Mouse (Mus musculus) lung, embryonic 14.5 days (tissue): ENCODE results near the gene Tlr12. TPM values are rescaled to one million over a fixed set of nuclear protein-coding genes. Genes with fewer than 3 reads are reported as not detected.

Experiments
- ATAC-seq: fragments of 200-750 bp; cut with Nextera tagmentation; 2 replicates; pipeline ENCODE4 v1.8.0; 2017; ENCODE audit warnings: mild to moderate bottlenecking, moderate TSS enrichment, moderate library complexity; ENCODE audit not compliant: insufficient read depth
- DNase-seq: peaks from one replicate; pipeline ENCODE4 v3.0.0-alpha.2; 2015
- H3K27ac ChIP-seq: fragments of 300-500 bp; sonication (generic); 2 replicates; pipeline ENCODE4 v1.5.1; 2014; ENCODE audit warnings: low read depth, mild to moderate bottlenecking, moderate library complexity
- H3K27me3 ChIP-seq: fragments of 300-500 bp; sonication (generic); 2 replicates; pipeline ENCODE4 v1.6.1; 2014; ENCODE audit warnings: low read length, control low read depth; ENCODE audit not compliant: insufficient read depth
- H3K36me3 ChIP-seq: fragments of 300-500 bp; sonication (generic); 2 replicates; pipeline ENCODE4 v1.6.1; 2014; ENCODE audit warnings: control low read depth; ENCODE audit not compliant: insufficient read depth
- H3K4me1 ChIP-seq: fragments of 300-500 bp; sonication (generic); 2 replicates; pipeline ENCODE4 v1.6.1; 2014; ENCODE audit warnings: antibody characterized with exemption, control low read depth; ENCODE audit not compliant: insufficient read depth
- H3K4me2 ChIP-seq: fragments of 300-500 bp; sonication (generic); 2 replicates; pipeline ENCODE4 v1.6.1; 2014; ENCODE audit warnings: mild to moderate bottlenecking
- H3K4me3 ChIP-seq: fragments of 300-500 bp; sonication (generic); 2 replicates; pipeline ENCODE4 v1.5.1; 2014; ENCODE audit warnings: low read depth, low read length
- H3K9ac ChIP-seq: fragments of 300-500 bp; sonication (generic); 2 replicates; pipeline ENCODE4 v1.6.1; 2014
- H3K9me3 ChIP-seq: fragments of 300-500 bp; sonication (generic); 2 replicates; pipeline ENCODE4 v1.6.1; 2016; ENCODE audit warnings: low read depth, low read length, control low read depth
- CTCF ChIP-seq: IDR thresholded peaks from 2 replicates; pipeline ENCODE4 v1.5.1; 2016; ENCODE audit warnings: antibody characterized with exemption, low read depth
- WGBS: fragments of 180-500 bp; shearing (Covaris S2); extraction: QIAGEN DNeasy Blood & Tissue Kit; methylation state at CpG from one replicate; pipeline ENCODE4 v1.1.7; 2014; 5-methylcytosine and 5-hydroxymethylcytosine counted together
- polyA plus RNA-seq: library from polyadenylated mRNA; unstranded; fragments of >200 nt; fragmentation: Nextera tagmentation; extraction: Ambion mirVana; gene quantifications from 2 replicates; pipeline ENCODE4 v1.2.1, GENCODE M21; 2014

The Tlr12 gene
- polyA plus RNA-seq, 1 experiment from 2014 or later, result 0.30 TPM

DNA sequence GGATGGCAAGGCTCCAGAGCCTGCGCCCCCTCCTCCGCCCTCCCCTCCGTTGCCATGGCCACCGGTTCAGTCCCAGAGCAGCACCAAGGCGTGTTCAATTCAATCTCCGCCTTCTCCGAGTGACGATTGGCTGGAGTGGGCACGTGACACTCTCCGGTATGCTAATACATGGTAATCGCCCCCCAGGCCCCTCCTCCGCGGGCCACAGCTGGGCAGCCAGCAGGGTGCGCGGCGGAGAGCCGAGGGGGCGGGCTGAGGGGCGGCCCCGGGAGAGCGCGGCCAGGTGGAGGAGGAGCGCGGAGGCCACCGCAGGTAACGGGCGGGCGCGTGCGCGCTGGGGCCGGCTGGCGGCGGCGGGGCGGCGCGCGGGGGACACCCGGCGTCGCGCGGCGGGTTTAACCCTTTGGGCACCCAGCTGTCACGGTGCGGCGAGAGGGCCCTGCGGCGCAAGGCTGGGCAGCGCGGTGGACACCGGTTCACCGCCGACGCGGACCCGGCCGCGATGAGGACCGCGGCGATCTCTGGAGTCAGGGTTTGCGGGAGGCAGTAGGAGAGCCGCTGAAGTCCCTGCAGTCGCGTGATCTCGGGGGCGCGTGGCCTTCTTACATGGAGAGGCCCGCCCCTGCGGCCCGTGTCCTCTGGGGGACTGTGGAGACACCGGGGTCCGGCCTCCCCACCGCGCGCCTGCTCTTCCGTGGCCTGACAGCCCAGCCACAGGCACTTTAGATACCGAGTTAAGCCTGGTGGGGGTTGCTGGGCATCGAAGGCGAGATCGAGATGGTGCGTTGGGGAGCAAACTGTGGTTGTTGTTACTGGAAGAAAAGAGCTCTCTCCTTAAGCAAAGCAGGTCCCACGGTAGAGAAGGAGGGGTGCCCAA, 36.3 kb upstream of the Tlr12 start, which contains the start of gene Phc2:
Phc2 (plus strand) TSS at position 198 of the 877 bp plus-strand sequence.
- peak within 1 kb of the TSS; percentile 94 for H3K4me2 ChIP-seq
- H3K27me3 ChIP-seq, result no peaks in the 10 kb centered on the region
- WGBS, result under 1% methylated on average over 85 of the region's 85 CpGs
- no peaks in the 10 kb centered on the region for H3K9me3 ChIP-seq
- peak; percentile 98 for DNase-seq
- peaks cover 20% of the 10 kb centered on the region for H3K4me1 ChIP-seq
- ATAC-seq, result peak; percentile 91
- H3K4me3 ChIP-seq, result peak within 1 kb of the TSS; percentile 70
- TF ChIP-seq CTCF, result peak; percentile 18; the same call in 1 of the 2 replicates
- H3K27ac ChIP-seq, result peak within 1 kb of the TSS; percentile 66
- H3K9ac ChIP-seq, result peak within 1 kb of the TSS; percentile 67
- no peaks in the 10 kb centered on the region for H3K36me3 ChIP-seq

DNA sequence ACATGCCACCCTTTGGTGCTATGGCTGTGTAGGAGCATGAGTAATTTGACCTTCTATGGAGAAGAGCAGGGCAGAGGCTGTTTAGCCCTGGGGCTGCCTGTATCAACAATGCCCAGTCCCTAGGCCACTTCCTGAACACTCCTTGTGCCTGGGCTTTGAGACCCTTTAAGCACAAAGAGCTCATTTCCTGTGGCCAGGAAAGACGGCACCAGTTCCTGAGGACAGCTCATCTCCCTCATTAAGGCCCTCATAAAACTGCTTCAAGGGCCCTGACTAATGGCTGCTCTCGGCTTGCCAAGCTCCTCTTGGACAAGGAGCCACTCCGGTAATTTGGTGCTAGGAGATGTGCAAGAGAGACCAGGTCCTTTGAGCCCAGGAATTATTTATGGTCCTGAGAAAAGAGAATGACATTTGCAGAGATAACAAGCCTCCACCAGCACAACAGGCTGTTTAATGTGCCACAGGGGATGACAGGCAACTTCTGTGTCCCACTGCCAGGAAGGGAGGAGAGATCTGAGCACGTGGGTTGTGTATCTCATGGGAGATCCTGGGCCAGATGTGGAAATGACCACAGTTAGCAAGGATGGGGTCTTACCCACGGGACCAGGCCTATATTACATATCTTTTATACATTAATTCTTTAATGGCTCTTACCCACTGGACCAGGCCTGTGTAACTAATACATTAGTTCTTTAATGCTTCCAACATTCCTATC, 34.3 kb upstream of the Tlr12 start:
- Histone ChIP-seq H3K4me3 (no peak overlapping the region), H3K9me3 (no peaks in the 10 kb centered on the region), H3K4me1 (peaks cover 23% of the 10 kb centered on the region), H3K36me3 (no peaks in the 10 kb centered on the region), H3K4me2 (no peak overlapping the region), H3K9ac (no peak overlapping the region), H3K27ac (peak overlapping the region; percentile 80), H3K27me3 (no peaks in the 10 kb centered on the region)
- 19% methylated on average over 5 of the region's 5 CpGs for WGBS
- ATAC-seq (peak; percentile 28), DNase-seq (peak; percentile 77)
- no peak for TF ChIP-seq CTCF

DNA sequence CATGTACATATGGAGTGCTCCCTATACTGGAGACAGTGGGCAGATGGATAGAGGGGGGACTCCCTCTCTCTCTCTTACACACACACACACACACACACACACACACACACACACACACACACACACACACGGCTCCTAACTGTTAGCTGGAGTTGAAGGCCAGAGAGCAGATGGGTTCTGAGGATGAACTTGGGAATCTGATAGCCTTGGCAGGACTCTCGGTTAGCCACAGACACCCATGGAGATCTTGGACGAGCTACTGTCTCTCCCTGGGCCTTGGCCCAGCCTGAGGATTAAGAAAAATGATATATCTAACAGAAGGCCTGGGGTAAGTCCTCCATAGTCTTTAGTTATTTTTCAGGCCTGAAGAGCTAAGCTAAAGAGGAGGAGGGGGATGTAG, 33.1 kb upstream of the Tlr12 start:
- Histone ChIP-seq H3K27ac (no peak overlapping the region; the same call in 1 of the 2 replicates), H3K4me1 (peaks cover 20% of the 10 kb centered on the region), H3K9ac (no peak overlapping the region), H3K4me2 (no peak overlapping the region), H3K36me3 (no peaks in the 10 kb centered on the region), H3K27me3 (no peaks in the 10 kb centered on the region), H3K4me3 (no peak overlapping the region), H3K9me3 (no peaks in the 10 kb centered on the region)
- no peak for DNase-seq
- WGBS, result 42% methylated on average over 3 of the region's 3 CpGs
- ATAC-seq, result no peak
- no peak for TF ChIP-seq CTCF

DNA sequence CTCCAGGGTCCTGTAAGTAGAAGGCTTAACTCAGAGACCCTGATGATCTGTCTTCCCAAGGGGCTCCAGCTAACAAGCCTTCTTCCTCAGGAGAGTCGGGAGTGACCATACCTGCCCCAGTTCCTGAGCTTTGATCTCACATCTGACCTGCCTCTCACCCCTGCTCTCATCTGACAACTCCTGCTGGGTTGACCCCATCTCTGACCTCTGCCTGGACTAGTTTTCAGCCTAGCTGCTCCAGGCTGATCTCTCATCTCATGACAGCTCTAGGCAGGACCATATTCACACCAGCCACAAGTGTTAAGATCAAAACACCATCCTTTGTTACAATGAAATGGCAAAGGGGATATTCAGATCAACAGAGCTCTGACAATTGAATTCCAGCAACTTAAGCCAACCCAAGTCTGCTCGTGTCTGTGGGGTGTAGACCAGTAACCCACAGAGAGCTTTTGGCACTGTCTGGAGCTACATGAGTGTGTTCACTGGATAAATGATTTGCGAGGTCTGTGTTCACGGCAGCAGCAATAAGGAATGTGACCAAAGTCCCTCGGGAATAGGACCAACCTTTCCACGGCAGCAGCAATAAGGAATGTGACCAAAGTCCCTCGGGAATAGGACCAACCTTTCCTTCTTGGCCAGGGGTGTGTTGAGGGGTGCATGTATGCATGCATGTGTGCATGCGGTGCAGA, 30.3 kb upstream of the Tlr12 start:
- no peak overlapping the region for H3K4me3 ChIP-seq
- H3K9ac ChIP-seq, result no peak overlapping the region
- 33% methylated on average over 8 of the region's 8 CpGs for WGBS
- H3K9me3 ChIP-seq, result no peaks in the 10 kb centered on the region
- no peak for ATAC-seq
- H3K36me3 ChIP-seq, result no peaks in the 10 kb centered on the region
- no peak for TF ChIP-seq CTCF
- no peak overlapping the region for H3K27ac ChIP-seq
- no peak overlapping the region for H3K4me2 ChIP-seq
- no peaks in the 10 kb centered on the region for H3K27me3 ChIP-seq
- no peak for DNase-seq
- peaks cover 6% of the 10 kb centered on the region; the same call in 1 of the 2 replicates for H3K4me1 ChIP-seq

DNA sequence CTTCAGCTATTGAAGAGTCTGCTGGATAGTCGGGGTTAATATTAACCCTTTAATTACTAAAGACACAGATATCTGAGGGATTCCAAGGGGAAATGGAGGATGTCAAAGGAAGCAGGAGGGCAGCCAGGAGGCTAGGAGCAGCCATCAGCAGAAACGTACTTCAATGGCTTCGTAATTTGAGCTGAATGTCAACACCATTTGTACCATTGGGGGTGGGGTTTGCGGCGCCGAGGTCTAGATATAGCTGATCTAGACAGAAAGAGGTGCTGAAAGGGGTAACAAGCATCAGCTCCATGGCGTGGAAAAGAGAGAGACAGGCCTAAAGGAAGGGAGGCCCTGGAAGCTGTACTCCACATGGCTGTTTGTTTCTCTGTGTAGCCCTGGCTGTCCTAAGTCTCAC, 28.3 kb upstream of the Tlr12 start:
- H3K36me3 ChIP-seq, result no peaks in the 10 kb centered on the region
- WGBS, result 15% methylated on average over 7 of the region's 7 CpGs
- H3K4me3 ChIP-seq, result no peak overlapping the region
- no peak overlapping the region for H3K4me2 ChIP-seq
- no peaks in the 10 kb centered on the region for H3K27me3 ChIP-seq
- H3K9ac ChIP-seq, result no peak overlapping the region
- DNase-seq (peak; percentile 56), ATAC-seq (no peak)
- H3K9me3 ChIP-seq, result no peaks in the 10 kb centered on the region
- TF ChIP-seq CTCF, result no peak
- peak overlapping the region; percentile 48; the same call in 1 of the 2 replicates for H3K27ac ChIP-seq
- peaks cover 20% of the 10 kb centered on the region; the same call in 1 of the 2 replicates for H3K4me1 ChIP-seq

DNA sequence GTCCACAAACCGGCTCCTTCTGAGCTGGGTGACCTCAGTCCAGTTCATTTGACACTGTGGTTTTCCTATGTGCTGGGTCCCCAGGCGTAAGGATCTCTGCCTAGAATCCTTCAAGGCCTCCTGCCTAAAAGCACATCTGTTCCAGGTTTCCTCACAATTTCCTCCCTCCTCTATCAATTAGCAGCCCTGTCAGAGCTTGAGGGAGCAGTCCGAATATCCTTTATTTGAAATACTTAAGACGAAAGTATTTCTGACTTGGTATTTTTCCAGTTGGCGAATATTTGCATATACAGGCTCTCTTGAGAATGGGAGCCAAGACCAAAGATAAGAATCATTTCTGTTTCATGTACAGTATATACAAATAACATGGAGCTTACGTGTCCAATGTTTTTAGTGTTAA, 27.5 kb upstream of the Tlr12 start:
- Histone ChIP-seq H3K9me3 (no peaks in the 10 kb centered on the region), H3K4me1 (peaks cover 18% of the 10 kb centered on the region; the same call in 1 of the 2 replicates), H3K27me3 (no peaks in the 10 kb centered on the region), H3K36me3 (no peaks in the 10 kb centered on the region), H3K27ac (peak overlapping the region; percentile 22; the same call in 1 of the 2 replicates), H3K4me3 (no peak overlapping the region), H3K4me2 (no peak overlapping the region), H3K9ac (no peak overlapping the region)
- no peak for ATAC-seq
- peak; percentile 75 for DNase-seq
- WGBS, result 26% methylated on average over 6 of the region's 6 CpGs
- TF ChIP-seq CTCF, result no peak
